Mouse (Mus musculus) gastrocnemius, postnatal 14 days (tissue): ENCODE measurements around the gene Wwtr1. TPM values are rescaled to one million over a fixed set of nuclear protein-coding genes. Genes with fewer than 3 reads are reported as not detected.

Experiments used
- DNase-seq: peaks from one replicate; pipeline ENCODE4 v3.0.0; 2021; ENCODE audit warnings: mixed read lengths
- intact Hi-C: fragments of 180-260 bp; cut with DNase I; formaldehyde crosslinking; loops from one replicate; pipeline ENCODE4 v1.15.1; 2025; ENCODE audit warnings: low total_unique reads
- microRNA-seq, 2 experiments: library from miRNA; unstranded; fragments of <30 nt; microRNA quantifications; one replicate each; pipeline ENCODE4 v1.2.0; 2021
- total RNA-seq, 2 experiments: library from RNA; stranded (reverse); gene quantifications; 2 replicates each; pipeline ENCODE4 v1.2.3; 2021

Wwtr1 gene
- total RNA-seq, 2 experiments from 2014 or later: 32.1 to 38.1 TPM

DNA sequence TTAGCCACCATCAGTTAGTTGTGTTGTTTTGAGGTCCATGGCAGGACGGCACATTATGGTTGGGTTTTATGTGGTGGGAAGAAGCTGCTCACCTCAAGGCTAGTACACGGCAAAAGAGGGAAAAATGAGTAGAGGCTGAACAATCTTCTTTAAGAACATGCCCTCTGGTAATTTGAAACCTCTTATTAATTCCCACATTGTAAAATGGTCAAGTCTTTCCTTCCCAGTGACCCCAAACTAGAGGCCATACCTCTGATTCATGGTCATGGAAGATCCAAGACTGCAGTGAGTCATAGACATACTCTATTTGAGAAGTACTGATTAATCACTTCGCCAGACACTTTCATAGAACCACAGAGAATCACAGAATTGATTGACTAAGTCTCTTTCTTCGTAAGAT, 164.2 kb downstream of the Wwtr1 start:
- no peak for DNase-seq
- intact Hi-C loops: no loop called here

Small RNA genes within 50 kb of the gene (microRNA-seq; reads per million reads assigned to microRNA genes)
- gene Mir6377: 0 reads per million in 2 experiments

Other genes with a start within 250 kb of the Wwtr1 start
- gene Tm4sf4, start 150.6 kb downstream of the Wwtr1 start, total RNA-seq: not detected
- 10 to 100 TPM; 11.0 to 12.3 TPM for gene Commd2, start 75.8 kb upstream of the Wwtr1 start, total RNA-seq
- gene Ankub1, start 116.9 kb upstream of the Wwtr1 start, total RNA-seq: not detected
- gene Rnf13, start 160.2 kb upstream of the Wwtr1 start, total RNA-seq: 10 to 100 TPM; 23.3 to 28.1 TPM